Mouse (Mus musculus): Measurements from ENCODE around the gene Cdh4.

GRCm38 (mm10) chr2:179733141-179733831 lies 291.1 kb downstream of the Cdh4 start:
- TF ChIP-seq CTCF (IDR thresholded peaks at IDR 0.05; ENCODE audit: low read depth, low read length) (no peak), GATA1 (IDR thresholded peaks at IDR 0.05; ENCODE audit: borderline replicate concordance, low read length) (no peak)
